ENCODE assay signal across 7 mouse cellular contexts in the genomic region with DNA sequence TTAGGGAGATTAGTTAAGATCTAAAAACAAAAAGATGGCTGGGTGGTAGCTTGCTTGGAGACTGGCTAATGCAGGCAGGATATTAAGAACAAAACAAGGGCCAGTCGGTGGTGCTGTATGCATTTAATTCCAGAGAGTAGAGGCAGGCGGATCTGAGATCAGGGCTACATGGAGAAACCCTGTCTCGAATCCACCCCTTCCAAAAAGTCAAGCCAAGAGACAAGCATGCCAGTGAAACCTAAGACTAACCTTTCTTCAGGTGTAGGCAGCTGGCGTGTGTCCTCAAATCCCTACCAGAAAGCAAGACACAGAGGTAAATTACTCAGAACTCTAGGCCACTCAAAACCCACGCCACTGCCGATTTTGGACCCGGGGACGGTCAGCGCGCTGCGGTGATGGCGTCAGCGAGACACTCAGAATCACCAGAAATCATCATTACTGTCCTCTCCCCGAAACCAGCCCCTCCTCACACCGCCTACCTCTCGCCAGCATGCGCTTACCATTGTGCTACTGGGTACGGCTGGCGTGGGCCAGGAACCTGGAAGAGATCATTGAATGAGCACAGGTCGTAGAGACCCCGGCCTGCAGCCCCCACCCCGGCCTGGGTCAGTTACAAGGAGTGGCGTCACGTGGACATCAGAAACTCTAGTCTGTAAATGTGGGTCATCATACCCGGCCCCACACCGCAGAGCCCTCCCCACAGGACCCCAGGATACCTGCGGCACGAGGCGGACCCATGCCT. TPM values are rescaled to one million over a fixed set of nuclear protein-coding genes. Genes with fewer than 3 reads are reported as not detected.
DNase-seq lines count a peak whose midpoint lies in the region; ATAC-seq lines count a peak whose summit lies in the region.

No protein-coding gene starts in this region.

- no peak for ATAC-seq in forebrain, embryonic 12.5 days (ENCODE audit: low FRiP score)
- no peak; the same call in 1 of the 2 replicates for ATAC-seq in limb, embryonic 13.5 days (ENCODE audit: low FRiP score, low read depth)

- peak; percentile 40 to 53 for DNase-seq in layer of hippocampus, adult 18-20 months (ENCODE audit: low spot score in 2 of 2)
- DNase-seq in layer of hippocampus, postnatal 14 days (ENCODE audit: low spot score in 2 of 2), result no peak
- peak; percentile 53 for DNase-seq in brain, adult 2 months (ENCODE audit: low read depth, low spot score)
- DNase-seq in right cerebral cortex, adult 2 months (ENCODE audit: low spot score in 2 of 2), result peak; percentile 56
- DNase-seq in ovary, adult 18-20 months (ENCODE audit: low spot score), result no peak

- H3K4me2 ChIP-seq in forebrain, embryonic 12.5 days, result peak overlapping the region; percentile 73
- H3K4me2 ChIP-seq in limb, embryonic 13.5 days (replicated peaks), result peak overlapping the region; percentile 97

- peak overlapping the region; percentile 93 for H3K27ac ChIP-seq in forebrain, embryonic 12.5 days
- peak overlapping the region; percentile 94 for H3K27ac ChIP-seq in limb, embryonic 13.5 days

- peaks cover 14% of the 10 kb centered on the region for H3K4me1 ChIP-seq in forebrain, embryonic 12.5 days
- H3K4me1 ChIP-seq in limb, embryonic 13.5 days, result peaks cover 13% of the 10 kb centered on the region

- peaks cover 20% of the 10 kb centered on the region for H3K27me3 ChIP-seq in forebrain, embryonic 12.5 days
- H3K27me3 ChIP-seq in limb, embryonic 13.5 days, result peaks cover 21% of the 10 kb centered on the region

- under 1% methylated on average over 29 of the region's 29 CpGs for WGBS in forebrain, embryonic 12.5 days
- under 1% methylated on average over 29 of the region's 29 CpGs for WGBS in limb, embryonic 13.5 days

- H3K36me3 ChIP-seq in forebrain, embryonic 12.5 days (replicated peaks), result peaks cover 18% of the 10 kb centered on the region
- H3K36me3 ChIP-seq in limb, embryonic 13.5 days, result peaks cover 19% of the 10 kb centered on the region

- peak overlapping the region; percentile 95 for H3K4me3 ChIP-seq in forebrain, embryonic 12.5 days (replicated peaks)
- H3K4me3 ChIP-seq in limb, embryonic 13.5 days, result peak overlapping the region; percentile 97

- H3K9me3 ChIP-seq in forebrain, embryonic 12.5 days, result no peaks in the 10 kb centered on the region
- H3K9me3 ChIP-seq in limb, embryonic 13.5 days, result no peaks in the 10 kb centered on the region

- H3K9ac ChIP-seq in forebrain, embryonic 12.5 days, result peak overlapping the region; percentile 95
- peak overlapping the region; percentile 100 for H3K9ac ChIP-seq in limb, embryonic 13.5 days

RNA-seq across cellular contexts. Expression of a gene that starts 7.2 kb away (rescaled TPM):
- total RNA-seq in layer of hippocampus, adult 18-20 months (2021), result 10 to 100 TPM; 27.5 to 37.5 TPM
- total RNA-seq in layer of hippocampus, postnatal 14 days (2021), result 10 to 100 TPM; 12.5 TPM
- 0.11 and 0.21 TPM in 2 replicates for polyA plus RNA-seq in forebrain, embryonic 12.5 days (2016; fragmentation: Nextera tagmentation; extraction: Ambion mirVana)
- polyA plus RNA-seq in limb, embryonic 13.5 days (2015; fragmentation: Nextera tagmentation; extraction: Ambion mirVana), result 0.32 and 0.43 TPM in 2 replicates

RNA-seq across cellular contexts. Expression of a gene that starts 17.9 kb away (rescaled TPM):
- total RNA-seq in layer of hippocampus, adult 18-20 months (2021), result not detected
- total RNA-seq in layer of hippocampus, postnatal 14 days (2021), result not detected
- not detected in 2 replicates for polyA plus RNA-seq in forebrain, embryonic 12.5 days (2016; fragmentation: Nextera tagmentation; extraction: Ambion mirVana)
- polyA plus RNA-seq in limb, embryonic 13.5 days (2015; fragmentation: Nextera tagmentation; extraction: Ambion mirVana), result not detected in 2 replicates

RNA-seq across cellular contexts. Expression of a gene that starts 20.1 kb away (rescaled TPM):
- 10 to 100 TPM; 24.3 to 27.8 TPM for total RNA-seq in layer of hippocampus, adult 18-20 months (2021)
- 10 to 100 TPM; 12.4 to 13.1 TPM for total RNA-seq in layer of hippocampus, postnatal 14 days (2021)
- 2.0 and 2.3 TPM in 2 replicates for polyA plus RNA-seq in forebrain, embryonic 12.5 days (2016; fragmentation: Nextera tagmentation; extraction: Ambion mirVana)
- 3.7 and 4.4 TPM in 2 replicates for polyA plus RNA-seq in limb, embryonic 13.5 days (2015; fragmentation: Nextera tagmentation; extraction: Ambion mirVana)

RNA-seq across cellular contexts. Expression of a gene that starts 20.7 kb away (rescaled TPM):
- under 1 TPM; 0.12 to 0.48 TPM for total RNA-seq in layer of hippocampus, adult 18-20 months (2021)
- under 1 TPM; 0.38 to 0.44 TPM for total RNA-seq in layer of hippocampus, postnatal 14 days (2021)
- polyA plus RNA-seq in forebrain, embryonic 12.5 days (2016; fragmentation: Nextera tagmentation; extraction: Ambion mirVana), result 1.2 and 1.3 TPM in 2 replicates
- polyA plus RNA-seq in limb, embryonic 13.5 days (2015; fragmentation: Nextera tagmentation; extraction: Ambion mirVana), result 0.49 and 0.81 TPM in 2 replicates

RNA-seq across cellular contexts. Expression of a gene that starts 20.8 kb away (rescaled TPM):
- 10 to 100 TPM; 41.4 to 44.2 TPM for total RNA-seq in layer of hippocampus, adult 18-20 months (2021)
- total RNA-seq in layer of hippocampus, postnatal 14 days (2021), result 10 to 100 TPM; 31.9 to 32.9 TPM
- polyA plus RNA-seq in forebrain, embryonic 12.5 days (2016; fragmentation: Nextera tagmentation; extraction: Ambion mirVana), result 16.2 and 16.9 TPM in 2 replicates
- 20.0 and 21.0 TPM in 2 replicates for polyA plus RNA-seq in limb, embryonic 13.5 days (2015; fragmentation: Nextera tagmentation; extraction: Ambion mirVana)

Comparison
In these comparisons a context has a peak if more than half of its experiments do, and no peak if none do; other contexts are left out.
1. DNase-seq: peak in layer of hippocampus, adult 18-20 months (2 of 2), brain, adult 2 months (single experiment) and right cerebral cortex, adult 2 months (2 of 2); none in layer of hippocampus, postnatal 14 days (0 of 2) and ovary, adult 18-20 months (single experiment).